Mouse (Mus musculus): Measurements from ENCODE around the gene Tmem217.

GRCm38 (mm10) chr17:29477357-29477756 is 74.8 kb downstream of the Tmem217 start:
- TF ChIP-seq ZNF384 (IDR thresholded peaks at IDR 0.05; ENCODE audit: low read depth, low read length) (peak; percentile 93), EP300 (IDR thresholded peaks at IDR 0.05; ENCODE audit: low read length) (peak; percentile 98), ZC3H11A (IDR thresholded peaks at IDR 0.05; ENCODE audit: low read depth, low read length) (no peak), USF1 (IDR thresholded peaks at IDR 0.05; ENCODE audit: low read depth, low read length) (0 out of 2 replicates have a peak, but pooled peaks have one; percentile 20), SMC3 (IDR thresholded peaks at IDR 0.05; ENCODE audit: low read depth, low read length) (no peak; the same call in 1 of the 2 replicates), POLR2A (IDR thresholded peaks at IDR 0.05; ENCODE audit: low read depth, low read length) (no peak), TBP (conservative IDR thresholded peaks at IDR 0.05; ENCODE audit: low read depth, low read length) (0 out of 2 replicates have a peak, but pooled peaks have one; percentile 45), MAFK (IDR thresholded peaks at IDR 0.05; ENCODE audit: insufficient replicate concordance, low read length) (peak; percentile 68; the same call in 1 of the 2 replicates), MYC (IDR thresholded peaks at IDR 0.05; ENCODE audit: low read depth, low read length) (peak; percentile 89), CTCF (conservative IDR thresholded peaks at IDR 0.05 in 1 of 2, IDR thresholded peaks at IDR 0.05 in 1 of 2; ENCODE audit: low read depth in 2 of 2, low read length in 2 of 2) (no peak), TCF12 (IDR thresholded peaks at IDR 0.05; ENCODE audit: low read depth, low read length) (peak; percentile 100), GABPA (IDR thresholded peaks at IDR 0.05; ENCODE audit: insufficient replicate concordance, low read depth, low read length) (no peak), POLR2AphosphoS2 (IDR thresholded peaks at IDR 0.05; ENCODE audit: low read depth, low read length) (no peak), SIN3A (IDR thresholded peaks at IDR 0.05; ENCODE audit: low read length) (peak; percentile 86)

All from CH12.LX (cell line).